Mouse (Mus musculus) heart, embryonic 11.5 days (tissue): ENCODE data around the gene Cers1. TPM values are rescaled to one million over a fixed set of nuclear protein-coding genes. Genes with fewer than 3 reads are reported as not detected.

ENCODE experiments used
- ATAC-seq: fragments of 200-750 bp; cut with Nextera tagmentation; replicated peaks from 2 replicates; pipeline ENCODE4 v1.8.0; 2017; ENCODE audit warnings: moderate library complexity; ENCODE audit not compliant: insufficient number of reproducible peaks, low FRiP score, low TSS enrichment
- H3K27ac ChIP-seq: fragments of 300-500 bp; sonication (generic); 2 replicates; pipeline ENCODE4 v1.5.1; 2014; ENCODE audit warnings: mild to moderate bottlenecking, low read depth, low read length
- H3K27me3 ChIP-seq: fragments of 300-500 bp; sonication (generic); 2 replicates; pipeline ENCODE4 v1.6.1; 2014; ENCODE audit warnings: mild to moderate bottlenecking, low read length, mixed read lengths; ENCODE audit not compliant: control insufficient read depth, insufficient read depth
- H3K36me3 ChIP-seq: fragments of 300-500 bp; sonication (generic); 2 replicates; pipeline ENCODE4 v1.6.1; 2014; ENCODE audit warnings: mild to moderate bottlenecking, low read length, moderate library complexity, mixed read lengths; ENCODE audit not compliant: control insufficient read depth, insufficient read depth
- H3K4me1 ChIP-seq: fragments of 300-500 bp; sonication (generic); 2 replicates; pipeline ENCODE4 v1.6.1; 2014; ENCODE audit warnings: low read length; ENCODE audit not compliant: control insufficient read depth, insufficient read depth
- H3K4me2 ChIP-seq: fragments of 300-500 bp; sonication (generic); 2 replicates; pipeline ENCODE4 v1.6.1; 2014; ENCODE audit warnings: mild to moderate bottlenecking, moderate library complexity
- H3K4me3 ChIP-seq: fragments of 300-500 bp; sonication (generic); 2 replicates; pipeline ENCODE4 v1.5.1; 2014; ENCODE audit warnings: low read depth, low read length
- H3K9ac ChIP-seq: fragments of 300-500 bp; sonication (generic); 2 replicates; pipeline ENCODE4 v1.6.1; 2014; ENCODE audit warnings: mild to moderate bottlenecking, low read depth, low read length, moderate library complexity
- H3K9me3 ChIP-seq: fragments of 300-500 bp; sonication (generic); replicated peaks from 2 replicates; pipeline ENCODE4 v1.6.1; 2016; ENCODE audit warnings: low read length; ENCODE audit not compliant: control insufficient read depth
- WGBS: fragments of 180-500 bp; shearing (Covaris S2); extraction: QIAGEN DNeasy Blood & Tissue Kit; methylation state at CpG from one replicate; pipeline ENCODE4 v1.1.7; 2014; ENCODE audit not compliant: insufficient replicate concordance; 5-methylcytosine and 5-hydroxymethylcytosine counted together
- polyA plus RNA-seq: library from polyadenylated mRNA; unstranded; fragments of >200 nt; fragmentation: Nextera tagmentation; extraction: Ambion mirVana; gene quantifications from 2 replicates; pipeline ENCODE4 v1.2.1, GENCODE M21; 2014

Cers1 gene
- polyA plus RNA-seq, 1 experiment from 2014 or later = 1.5 TPM

DNA sequence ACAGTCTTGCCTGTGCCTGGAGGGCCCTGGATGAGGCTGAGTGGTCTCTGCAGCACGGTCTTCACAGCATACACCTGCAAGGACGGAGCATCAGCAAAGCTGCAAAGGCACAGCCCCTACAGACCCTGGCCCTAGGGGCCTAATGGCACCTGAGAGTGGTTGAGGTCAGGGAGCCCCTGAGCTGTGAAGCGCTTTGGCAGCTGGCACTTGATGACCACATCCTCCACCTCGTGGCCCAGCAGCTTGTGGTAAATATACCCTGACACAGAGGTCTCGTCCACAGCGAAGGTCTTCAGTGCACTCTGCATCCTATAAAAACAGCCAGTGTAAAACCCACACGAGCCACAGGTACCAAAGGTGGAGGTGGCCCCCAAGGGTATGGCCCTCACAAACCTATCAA is 23.4 kb downstream of the Cers1 start:
- Histone ChIP-seq H3K9ac (no peak overlapping the region), H3K27ac (no peak overlapping the region), H3K27me3 (no peaks in the 10 kb centered on the region), H3K4me3 (no peak overlapping the region), H3K4me1 (no peaks in the 10 kb centered on the region), H3K9me3 (no peaks in the 10 kb centered on the region), H3K36me3 (peaks cover 58% of the 10 kb centered on the region), H3K4me2 (no peak overlapping the region)
- ATAC-seq = no peak
- WGBS = 91% methylated on average over 7 of the region's 7 CpGs

DNA sequence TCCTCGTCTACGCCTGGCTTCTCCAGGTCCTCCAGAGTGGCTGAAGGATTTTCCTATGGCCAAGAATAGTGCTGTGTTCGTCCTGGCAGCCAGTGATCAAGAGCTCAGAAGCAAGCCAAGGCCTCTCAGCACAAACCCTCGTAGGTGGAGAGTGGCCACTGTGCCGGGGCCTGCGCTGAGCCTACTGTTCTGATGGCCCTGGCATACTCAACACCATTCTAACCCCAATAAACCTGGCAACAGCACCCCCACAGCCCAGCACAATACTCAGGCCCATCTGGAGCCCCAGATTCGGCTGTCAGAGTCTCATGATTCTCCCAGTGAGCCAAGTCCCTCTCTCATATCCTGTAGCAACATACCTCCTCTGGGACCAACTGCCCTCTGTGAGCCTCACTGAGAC is 25.1 kb downstream of the Cers1 start:
- H3K9me3 ChIP-seq = no peaks in the 10 kb centered on the region
- no peak overlapping the region for H3K9ac ChIP-seq
- H3K36me3 ChIP-seq = peaks cover 43% of the 10 kb centered on the region
- H3K4me2 ChIP-seq = no peak overlapping the region
- H3K4me1 ChIP-seq = peaks cover 6% of the 10 kb centered on the region; the same call in 1 of the 2 replicates
- no peak for ATAC-seq
- no peak overlapping the region for H3K4me3 ChIP-seq
- 84% methylated on average over 7 of the region's 7 CpGs for WGBS
- H3K27ac ChIP-seq = no peak overlapping the region
- no peaks in the 10 kb centered on the region for H3K27me3 ChIP-seq

GRCm38 (mm10) chr8:70342007-70342406 is 26.4 kb downstream of the Cers1 start:
- Histone ChIP-seq H3K9me3 (no peaks in the 10 kb centered on the region), H3K27me3 (no peaks in the 10 kb centered on the region), H3K9ac (no peak overlapping the region), H3K27ac (no peak overlapping the region), H3K4me1 (peaks cover 6% of the 10 kb centered on the region; the same call in 1 of the 2 replicates), H3K36me3 (peaks cover 35% of the 10 kb centered on the region), H3K4me3 (no peak overlapping the region), H3K4me2 (no peak overlapping the region)
- ATAC-seq = no peak
- WGBS = 90% methylated on average over 14 of the region's 14 CpGs

GRCm38 (mm10) chr8:70343076-70343475 is 27.5 kb downstream of the Cers1 start:
- Histone ChIP-seq H3K27me3 (no peaks in the 10 kb centered on the region), H3K4me1 (peaks cover 6% of the 10 kb centered on the region; the same call in 1 of the 2 replicates), H3K4me3 (no peak overlapping the region), H3K9ac (no peak overlapping the region), H3K4me2 (no peak overlapping the region), H3K36me3 (peaks cover 25% of the 10 kb centered on the region), H3K27ac (no peak overlapping the region), H3K9me3 (no peaks in the 10 kb centered on the region)
- WGBS = 84% methylated on average over 7 of the region's 7 CpGs
- ATAC-seq = no peak

GRCm38 (mm10) chr8:70343696-70344095 is 28.1 kb downstream of the Cers1 start:
- H3K4me1 ChIP-seq = peaks cover 9% of the 10 kb centered on the region; the same call in 1 of the 2 replicates
- no peak overlapping the region for H3K4me2 ChIP-seq
- H3K27ac ChIP-seq = no peak overlapping the region
- H3K9ac ChIP-seq = no peak overlapping the region
- H3K36me3 ChIP-seq = peaks cover 23% of the 10 kb centered on the region
- ATAC-seq = no peak
- no peaks in the 10 kb centered on the region for H3K9me3 ChIP-seq
- 64% methylated on average over 6 of the region's 6 CpGs for WGBS
- no peaks in the 10 kb centered on the region for H3K27me3 ChIP-seq
- H3K4me3 ChIP-seq = no peak overlapping the region

- no peak for ATAC-seq
- whole genome bisulfite sequencing = 88% methylated on average over 2 of the region's 2 CpGs
- Histone ChIP-seq H3K9me3 (no peaks in the 10 kb centered on the region), H3K27ac (no peak overlapping the region), H3K4me3 (no peak overlapping the region), H3K4me2 (no peak overlapping the region), H3K4me1 (peaks cover 11% of the 10 kb centered on the region; the same call in 1 of the 2 replicates), H3K9ac (no peak overlapping the region), H3K36me3 (peaks cover 22% of the 10 kb centered on the region), H3K27me3 (no peaks in the 10 kb centered on the region)
These were observed 28.7 kb downstream of the Cers1 start for GRCm38 (mm10) chr8:70344279-70344678.

- Histone ChIP-seq H3K27ac (no peak overlapping the region), H3K4me3 (no peak overlapping the region), H3K9me3 (no peaks in the 10 kb centered on the region), H3K27me3 (no peaks in the 10 kb centered on the region), H3K4me2 (no peak overlapping the region), H3K9ac (no peak overlapping the region), H3K4me1 (peaks cover 34% of the 10 kb centered on the region), H3K36me3 (peaks cover 9% of the 10 kb centered on the region)
- 89% methylated on average over 4 of the region's 4 CpGs for WGBS
- ATAC-seq = no peak
These were observed 31.9 kb downstream of the Cers1 start for GRCm38 (mm10) chr8:70347443-70347842.

DNA sequence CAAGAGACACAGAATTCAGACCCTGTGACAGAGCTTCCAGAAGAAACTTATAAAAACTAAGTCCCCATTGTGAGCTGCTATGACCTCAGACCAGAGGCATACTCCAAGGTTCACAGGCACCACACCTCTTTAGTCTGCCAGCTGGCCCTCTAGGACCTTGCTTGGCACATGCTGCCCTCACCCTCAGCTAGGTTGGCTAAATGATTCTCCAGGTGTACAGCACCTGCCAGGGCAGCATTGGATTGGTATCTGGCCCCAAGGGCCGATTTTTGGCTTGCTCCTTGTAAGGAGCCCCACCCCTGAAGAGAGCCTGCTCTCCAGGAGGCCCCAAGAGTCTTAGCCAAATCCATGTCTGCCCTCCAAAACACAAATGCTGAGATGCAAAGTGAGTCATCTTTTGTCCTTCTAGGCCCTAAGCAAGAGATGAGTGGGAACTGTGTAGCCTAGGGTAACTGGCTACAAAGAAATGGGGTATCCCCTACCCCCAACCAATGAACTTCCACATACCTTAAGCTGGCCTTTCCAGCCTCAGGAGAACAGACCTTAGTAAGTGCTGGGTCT is 32.4 kb downstream of the Cers1 start:
- no peaks in the 10 kb centered on the region for H3K27me3 ChIP-seq
- H3K9ac ChIP-seq = 0 out of 2 replicates have a peak overlapping the region, but pooled peaks have one; percentile 22
- H3K4me2 ChIP-seq = no peak overlapping the region
- no peaks in the 10 kb centered on the region for H3K9me3 ChIP-seq
- peaks cover 9% of the 10 kb centered on the region for H3K36me3 ChIP-seq
- H3K4me3 ChIP-seq = no peak overlapping the region
- WGBS = 81% methylated on average over 1 of the region's 1 CpGs
- H3K27ac ChIP-seq = no peak overlapping the region; the same call in 1 of the 2 replicates
- H3K4me1 ChIP-seq = peaks cover 34% of the 10 kb centered on the region
- no peak for ATAC-seq
